Mouse (Mus musculus): ENCODE data around the gene Eif4ebp2. TPM values are rescaled to one million over a fixed set of nuclear protein-coding genes. Genes with fewer than 3 reads are reported as not detected.
"Not testable (repeated sequence)": the region's sequence is repeated elsewhere in the genome, so short reads cannot be mapped to it uniquely, and the experiment has no call there.

Gene Eif4ebp2
- polyA plus RNA-seq, 1 experiment from 2014 or later: 46.8 TPM

GRCm38 (mm10) chr10:61474344-61474743 lies 21.9 kb upstream of the Eif4ebp2 start:
- 70% methylated on average over 1 of the region's 1 CpGs for WGBS
- no peaks in the 10 kb centered on the region for H3K9me3 ChIP-seq (ENCODE audit: control insufficient read depth, low read length)
- no peaks in the 10 kb centered on the region for H3K36me3 ChIP-seq (ENCODE audit: control insufficient read depth, insufficient read depth, low read length)
- peak overlapping the region; percentile 95 for H3K4me2 ChIP-seq (ENCODE audit: low read length)
- H3K27ac ChIP-seq (replicated peaks; ENCODE audit: low read depth, low read length): no peak overlapping the region
- no peak for DNase-seq
- H3K4me3 ChIP-seq (replicated peaks; ENCODE audit: low read depth, low read length): peak overlapping the region; percentile 85
- H3K27me3 ChIP-seq (ENCODE audit: control insufficient read depth, insufficient read depth, low read length): no peaks in the 10 kb centered on the region
- H3K4me1 ChIP-seq (ENCODE audit: control insufficient read depth, insufficient read depth, low read length): peaks cover 10% of the 10 kb centered on the region
- 0 out of 2 replicates have a peak overlapping the region, but pooled peaks have one; percentile 47 for H3K9ac ChIP-seq (replicated peaks; ENCODE audit: low read length)
- ATAC-seq (ENCODE audit: low FRiP score, low TSS enrichment): no peak

DNA sequence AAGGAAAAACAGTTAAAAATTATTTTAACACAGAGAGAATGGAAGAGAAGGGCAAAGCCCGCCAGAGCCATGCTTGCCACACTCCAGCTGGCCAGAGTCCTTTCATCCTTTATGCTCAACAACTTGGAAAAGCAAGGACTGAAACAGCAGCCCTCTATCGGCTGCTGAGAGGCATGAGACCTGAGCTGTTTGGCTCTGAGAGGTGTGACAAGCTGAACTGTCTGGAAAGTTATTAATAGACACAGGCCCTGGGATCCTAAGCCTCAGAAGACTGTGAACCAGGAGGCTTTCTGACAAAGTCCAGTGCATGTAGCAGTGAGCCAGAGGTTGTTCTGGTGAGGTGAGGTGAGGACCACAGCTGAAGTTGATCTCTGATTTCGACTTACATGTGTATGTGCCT lies 21.2 kb upstream of the Eif4ebp2 start:
- 80% methylated on average over 3 of the region's 3 CpGs for WGBS
- peaks cover 10% of the 10 kb centered on the region for H3K4me1 ChIP-seq (ENCODE audit: control insufficient read depth, insufficient read depth, low read length)
- no peak overlapping the region for H3K9ac ChIP-seq (replicated peaks; ENCODE audit: low read length)
- DNase-seq: no peak
- H3K36me3 ChIP-seq (ENCODE audit: control insufficient read depth, insufficient read depth, low read length): no peaks in the 10 kb centered on the region
- H3K9me3 ChIP-seq (ENCODE audit: control insufficient read depth, low read length): no peaks in the 10 kb centered on the region
- no peak for ATAC-seq (ENCODE audit: low FRiP score, low TSS enrichment)
- H3K27me3 ChIP-seq (ENCODE audit: control insufficient read depth, insufficient read depth, low read length): no peaks in the 10 kb centered on the region
- no peak overlapping the region for H3K4me3 ChIP-seq (replicated peaks; ENCODE audit: low read depth, low read length)
- no peak overlapping the region for H3K27ac ChIP-seq (replicated peaks; ENCODE audit: low read depth, low read length)
- no peak overlapping the region for H3K4me2 ChIP-seq (ENCODE audit: low read length)

GRCm38 (mm10) chr10:61468900-61469299 lies 16.4 kb upstream of the Eif4ebp2 start:
- DNase-seq (no peak), ATAC-seq (ENCODE audit: low FRiP score, low TSS enrichment) (no peak)
- Histone ChIP-seq H3K4me3 (replicated peaks; ENCODE audit: low read depth, low read length) (no peak overlapping the region), H3K9me3 (ENCODE audit: control insufficient read depth, low read length) (no peaks in the 10 kb centered on the region), H3K4me1 (ENCODE audit: control insufficient read depth, insufficient read depth, low read length) (no peaks in the 10 kb centered on the region), H3K27ac (replicated peaks; ENCODE audit: low read depth, low read length) (no peak overlapping the region), H3K4me2 (ENCODE audit: low read length) (no peak overlapping the region), H3K9ac (replicated peaks; ENCODE audit: low read length) (no peak overlapping the region), H3K36me3 (ENCODE audit: control insufficient read depth, insufficient read depth, low read length) (no peaks in the 10 kb centered on the region), H3K27me3 (ENCODE audit: control insufficient read depth, insufficient read depth, low read length) (no peaks in the 10 kb centered on the region)
- WGBS: 68% methylated on average over 7 of the region's 7 CpGs

- H3K9ac ChIP-seq (replicated peaks; ENCODE audit: low read length): no peak overlapping the region
- H3K4me2 ChIP-seq (ENCODE audit: low read length): no peak overlapping the region
- no peaks in the 10 kb centered on the region for H3K36me3 ChIP-seq (ENCODE audit: control insufficient read depth, insufficient read depth, low read length)
- ATAC-seq (ENCODE audit: low FRiP score, low TSS enrichment) (no peak; the same call in 1 of the 2 replicates), DNase-seq (peak; percentile 88)
- no peak overlapping the region for H3K27ac ChIP-seq (replicated peaks; ENCODE audit: low read depth, low read length)
- no peaks in the 10 kb centered on the region for H3K27me3 ChIP-seq (ENCODE audit: control insufficient read depth, insufficient read depth, low read length)
- 24% methylated on average over 5 of the region's 5 CpGs for WGBS
- H3K4me3 ChIP-seq (replicated peaks; ENCODE audit: low read depth, low read length): no peak overlapping the region
- no peaks in the 10 kb centered on the region for H3K4me1 ChIP-seq (ENCODE audit: control insufficient read depth, insufficient read depth, low read length)
- H3K9me3 ChIP-seq (ENCODE audit: control insufficient read depth, low read length): no peaks in the 10 kb centered on the region
Observed at GRCm38 (mm10) chr10:61466873-61467272, 14.4 kb upstream of the Eif4ebp2 start.

DNA sequence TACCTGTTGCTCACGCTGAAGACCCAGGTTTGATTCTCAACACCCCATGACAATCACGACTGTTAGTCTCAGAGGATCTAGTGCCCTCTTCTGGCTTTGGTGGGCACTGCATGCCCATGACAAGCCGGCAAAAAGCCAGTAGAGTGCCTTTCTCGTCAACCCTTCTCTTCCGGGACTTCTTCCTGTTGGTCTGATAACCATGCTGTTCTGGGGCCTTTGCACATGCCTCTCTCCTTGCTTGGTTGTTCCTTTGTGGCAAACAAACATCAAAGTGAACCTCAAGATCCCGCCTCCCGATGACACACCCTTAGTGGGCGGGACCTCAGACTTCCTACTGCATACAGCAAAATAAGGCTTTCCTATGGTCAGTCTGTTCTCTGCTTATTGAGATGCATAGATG lies 13.8 kb upstream of the Eif4ebp2 start:
- no peaks in the 10 kb centered on the region for H3K9me3 ChIP-seq (ENCODE audit: control insufficient read depth, low read length)
- H3K36me3 ChIP-seq (ENCODE audit: control insufficient read depth, insufficient read depth, low read length): no peaks in the 10 kb centered on the region
- no peak overlapping the region for H3K9ac ChIP-seq (replicated peaks; ENCODE audit: low read length)
- ATAC-seq (ENCODE audit: low FRiP score, low TSS enrichment) (no peak), DNase-seq (no peak)
- H3K27me3 ChIP-seq (ENCODE audit: control insufficient read depth, insufficient read depth, low read length): no peaks in the 10 kb centered on the region
- WGBS: 74% methylated on average over 8 of the region's 8 CpGs
- H3K27ac ChIP-seq (replicated peaks; ENCODE audit: low read depth, low read length): no peak overlapping the region
- no peak overlapping the region for H3K4me2 ChIP-seq (ENCODE audit: low read length)
- H3K4me1 ChIP-seq (ENCODE audit: control insufficient read depth, insufficient read depth, low read length): no peaks in the 10 kb centered on the region
- H3K4me3 ChIP-seq (replicated peaks; ENCODE audit: low read depth, low read length): no peak overlapping the region

GRCm38 (mm10) chr10:61465009-61465408 lies 12.5 kb upstream of the Eif4ebp2 start:
- no peak overlapping the region for H3K4me3 ChIP-seq (replicated peaks; ENCODE audit: low read depth, low read length)
- no peak overlapping the region for H3K4me2 ChIP-seq (ENCODE audit: low read length)
- 84% methylated on average over 4 of the region's 4 CpGs for WGBS
- H3K27ac ChIP-seq (replicated peaks; ENCODE audit: low read depth, low read length): no peak overlapping the region
- H3K9ac ChIP-seq (replicated peaks; ENCODE audit: low read length): no peak overlapping the region
- no peaks in the 10 kb centered on the region for H3K9me3 ChIP-seq (ENCODE audit: control insufficient read depth, low read length)
- H3K36me3 ChIP-seq (ENCODE audit: control insufficient read depth, insufficient read depth, low read length): no peaks in the 10 kb centered on the region
- H3K4me1 ChIP-seq (ENCODE audit: control insufficient read depth, insufficient read depth, low read length): no peaks in the 10 kb centered on the region
- ATAC-seq (ENCODE audit: low FRiP score, low TSS enrichment) (no peak), DNase-seq (no peak)
- no peaks in the 10 kb centered on the region for H3K27me3 ChIP-seq (ENCODE audit: control insufficient read depth, insufficient read depth, low read length)

GRCm38 (mm10) chr10:61457182-61457581 lies 4.7 kb upstream of the Eif4ebp2 start:
- ATAC-seq (ENCODE audit: low FRiP score, low TSS enrichment) (no peak), DNase-seq (no peak)
- no peaks in the 10 kb centered on the region for H3K9me3 ChIP-seq (ENCODE audit: control insufficient read depth, low read length)
- no peak overlapping the region for H3K4me2 ChIP-seq (ENCODE audit: low read length)
- H3K4me1 ChIP-seq (ENCODE audit: control insufficient read depth, insufficient read depth, low read length): no peaks in the 10 kb centered on the region
- no peak overlapping the region for H3K9ac ChIP-seq (replicated peaks; ENCODE audit: low read length)
- no peak overlapping the region for H3K4me3 ChIP-seq (replicated peaks; ENCODE audit: low read depth, low read length)
- no peaks in the 10 kb centered on the region for H3K27me3 ChIP-seq (ENCODE audit: control insufficient read depth, insufficient read depth, low read length)
- WGBS: 63% methylated on average over 3 of the region's 3 CpGs
- no peak overlapping the region for H3K27ac ChIP-seq (replicated peaks; ENCODE audit: low read depth, low read length)
- H3K36me3 ChIP-seq (ENCODE audit: control insufficient read depth, insufficient read depth, low read length): no peaks in the 10 kb centered on the region

GRCm38 (mm10) chr10:61453171-61453570 lies 710 bp upstream of the Eif4ebp2 start:
- not testable (repeated sequence) for H3K9me3 ChIP-seq (ENCODE audit: control insufficient read depth, low read length); H3K27me3 ChIP-seq (ENCODE audit: control insufficient read depth, insufficient read depth, low read length); H3K4me3 ChIP-seq (replicated peaks; ENCODE audit: low read depth, low read length); DNase-seq; H3K9ac ChIP-seq (replicated peaks; ENCODE audit: low read length); H3K36me3 ChIP-seq (ENCODE audit: control insufficient read depth, insufficient read depth, low read length); H3K27ac ChIP-seq (replicated peaks; ENCODE audit: low read depth, low read length)
- Histone ChIP-seq H3K4me1 (ENCODE audit: control insufficient read depth, insufficient read depth, low read length) (peaks cover 13% of the 10 kb centered on the region), H3K4me2 (ENCODE audit: low read length) (peak overlapping the region; percentile 93; the same call in 1 of the 2 replicates)
- 80% methylated on average over 3 of the region's 3 CpGs for WGBS
- peak; percentile 25; the same call in 1 of the 2 replicates for ATAC-seq (ENCODE audit: low FRiP score, low TSS enrichment)

DNA sequence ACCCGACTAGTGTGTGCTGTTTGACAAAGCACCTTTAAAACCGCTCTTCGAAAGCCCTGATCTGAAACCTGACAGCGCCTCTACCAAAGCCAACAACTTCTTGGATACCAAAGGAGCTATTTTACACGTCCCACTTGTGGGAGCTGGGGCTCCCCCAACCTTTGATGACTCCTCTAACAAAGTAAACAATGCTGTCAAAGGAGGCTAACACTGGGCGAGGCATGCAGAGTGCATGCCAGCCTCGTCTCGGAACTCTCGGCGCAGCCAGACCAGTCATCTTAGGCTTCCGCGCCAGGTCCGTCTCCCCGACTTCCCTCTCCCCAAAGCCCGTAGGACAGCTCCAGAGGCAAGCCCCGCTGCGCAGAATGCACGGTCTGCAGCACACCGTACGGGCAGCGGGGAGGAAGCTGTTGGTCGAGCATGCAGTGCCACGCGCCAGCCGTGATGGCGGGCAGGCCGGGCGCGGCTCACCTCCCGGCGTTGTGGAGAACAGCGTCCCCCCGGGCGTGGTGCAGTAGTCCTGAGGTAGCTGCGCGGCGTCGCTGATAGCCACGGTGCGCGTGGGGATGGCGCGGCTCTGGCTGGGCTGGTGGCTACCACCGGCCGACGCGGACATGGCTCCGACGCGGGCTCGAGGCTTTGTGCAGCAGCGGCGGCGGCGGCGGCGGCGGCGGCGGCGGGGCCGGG lies 387 bp downstream of the Eif4ebp2 start:
- Histone ChIP-seq H3K27ac (replicated peaks; ENCODE audit: low read depth, low read length) (peak overlapping the region; percentile 85), H3K36me3 (ENCODE audit: control insufficient read depth, insufficient read depth, low read length) (0 out of 2 replicates have a peak, but pooled peaks cover 5% of the 10 kb centered on the region), H3K9me3 (ENCODE audit: control insufficient read depth, low read length) (no peaks in the 10 kb centered on the region), H3K4me1 (ENCODE audit: control insufficient read depth, insufficient read depth, low read length) (peaks cover 19% of the 10 kb centered on the region), H3K4me3 (replicated peaks; ENCODE audit: low read depth, low read length) (peak overlapping the region; percentile 100), H3K27me3 (ENCODE audit: control insufficient read depth, insufficient read depth, low read length) (no peaks in the 10 kb centered on the region), H3K4me2 (ENCODE audit: low read length) (peak overlapping the region; percentile 93), H3K9ac (replicated peaks; ENCODE audit: low read length) (peak overlapping the region; percentile 93)
- ATAC-seq (ENCODE audit: low FRiP score, low TSS enrichment) (peak; percentile 69), DNase-seq (peak; percentile 57)
- under 1% methylated on average over 57 of the region's 62 CpGs for WGBS
